Mouse (Mus musculus): ENCODE data around the gene 4933428G20Rik. TPM values are rescaled to one million over a fixed set of nuclear protein-coding genes. Genes with fewer than 3 reads are reported as not detected.

The 4933428G20Rik gene
- polyA plus RNA-seq, 1 experiment from 2014 or later = 0.12 TPM

- Histone ChIP-seq H3K36me3 (ENCODE audit: control insufficient read depth, insufficient read depth, low read length) (peaks cover 55% of the 10 kb centered on the region), H3K27ac (ENCODE audit: low read depth) (no peak overlapping the region), H3K27me3 (replicated peaks; ENCODE audit: control insufficient read depth, insufficient read depth, low read length) (no peaks in the 10 kb centered on the region), H3K4me3 (ENCODE audit: low read depth, low read length) (no peak overlapping the region), H3K9me3 (ENCODE audit: control insufficient read depth, low read length) (no peaks in the 10 kb centered on the region), H3K9ac (ENCODE audit: low read length) (no peak overlapping the region), H3K4me1 (replicated peaks; ENCODE audit: control insufficient read depth, insufficient read depth, low read length) (no peaks in the 10 kb centered on the region), H3K4me2 (ENCODE audit: low read length) (no peak overlapping the region)
- DNase-seq (ENCODE audit: low spot score) = no peak
- ATAC-seq (replicated peaks; ENCODE audit: low FRiP score, low TSS enrichment, low read depth) = no peak
- 86% methylated on average over 8 of the region's 8 CpGs for WGBS
These were observed 14.5 kb downstream of the 4933428G20Rik start for GRCm38 (mm10) chr11:97485661-97486060.

GRCm38 (mm10) chr11:97479824-97480223 lies 20.3 kb downstream of the 4933428G20Rik start:
- DNase-seq (ENCODE audit: low spot score) (no peak), ATAC-seq (replicated peaks; ENCODE audit: low FRiP score, low TSS enrichment, low read depth) (no peak)
- H3K4me3 ChIP-seq (ENCODE audit: low read depth, low read length) = no peak overlapping the region
- H3K27me3 ChIP-seq (replicated peaks; ENCODE audit: control insufficient read depth, insufficient read depth, low read length) = no peaks in the 10 kb centered on the region
- no peak overlapping the region for H3K4me2 ChIP-seq (ENCODE audit: low read length)
- H3K9ac ChIP-seq (ENCODE audit: low read length) = no peak overlapping the region
- no peaks in the 10 kb centered on the region for H3K9me3 ChIP-seq (ENCODE audit: control insufficient read depth, low read length)
- H3K36me3 ChIP-seq (ENCODE audit: control insufficient read depth, insufficient read depth, low read length) = peaks cover 69% of the 10 kb centered on the region
- H3K4me1 ChIP-seq (replicated peaks; ENCODE audit: control insufficient read depth, insufficient read depth, low read length) = no peaks in the 10 kb centered on the region
- H3K27ac ChIP-seq (ENCODE audit: low read depth) = no peak overlapping the region
- WGBS = 76% methylated on average over 8 of the region's 8 CpGs

DNA sequence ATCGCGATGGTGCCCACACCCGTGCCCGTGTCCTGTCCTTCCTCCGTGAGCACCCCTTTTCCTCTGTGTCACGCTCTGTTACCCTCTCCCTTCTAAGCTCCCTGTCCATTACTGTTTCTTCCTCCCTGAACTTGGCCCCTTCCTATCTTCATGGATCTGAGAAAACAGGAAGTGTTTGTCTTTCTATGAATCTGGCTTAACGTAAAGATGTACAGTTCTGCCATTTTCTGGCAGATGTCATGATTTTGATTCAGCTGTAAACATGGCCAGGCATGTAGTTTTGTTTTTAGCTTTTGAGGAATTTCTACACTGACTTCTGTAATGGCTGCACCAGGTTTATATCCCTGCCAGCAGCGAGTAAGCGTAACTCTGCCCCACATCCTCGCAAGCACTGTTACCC lies 21.1 kb downstream of the 4933428G20Rik start:
- H3K4me2 ChIP-seq (ENCODE audit: low read length) = no peak overlapping the region
- no peaks in the 10 kb centered on the region for H3K27me3 ChIP-seq (replicated peaks; ENCODE audit: control insufficient read depth, insufficient read depth, low read length)
- WGBS = 90% methylated on average over 10 of the region's 10 CpGs
- peaks cover 71% of the 10 kb centered on the region for H3K36me3 ChIP-seq (ENCODE audit: control insufficient read depth, insufficient read depth, low read length)
- no peaks in the 10 kb centered on the region for H3K9me3 ChIP-seq (ENCODE audit: control insufficient read depth, low read length)
- ATAC-seq (replicated peaks; ENCODE audit: low FRiP score, low TSS enrichment, low read depth) (no peak), DNase-seq (ENCODE audit: low spot score) (no peak)
- H3K9ac ChIP-seq (ENCODE audit: low read length) = no peak overlapping the region
- no peak overlapping the region for H3K27ac ChIP-seq (ENCODE audit: low read depth)
- no peaks in the 10 kb centered on the region for H3K4me1 ChIP-seq (replicated peaks; ENCODE audit: control insufficient read depth, insufficient read depth, low read length)
- no peak overlapping the region for H3K4me3 ChIP-seq (ENCODE audit: low read depth, low read length)

- DNase-seq (ENCODE audit: low spot score) (no peak), ATAC-seq (replicated peaks; ENCODE audit: low FRiP score, low TSS enrichment, low read depth) (no peak)
- Histone ChIP-seq H3K9ac (ENCODE audit: low read length) (no peak overlapping the region), H3K4me3 (ENCODE audit: low read depth, low read length) (no peak overlapping the region), H3K27me3 (replicated peaks; ENCODE audit: control insufficient read depth, insufficient read depth, low read length) (no peaks in the 10 kb centered on the region), H3K36me3 (ENCODE audit: control insufficient read depth, insufficient read depth, low read length) (peaks cover 77% of the 10 kb centered on the region), H3K9me3 (ENCODE audit: control insufficient read depth, low read length) (no peaks in the 10 kb centered on the region), H3K27ac (ENCODE audit: low read depth) (no peak overlapping the region), H3K4me2 (ENCODE audit: low read length) (no peak overlapping the region), H3K4me1 (replicated peaks; ENCODE audit: control insufficient read depth, insufficient read depth, low read length) (no peaks in the 10 kb centered on the region)
- WGBS = 89% methylated on average over 6 of the region's 6 CpGs
These were observed 21.8 kb downstream of the 4933428G20Rik start for GRCm38 (mm10) chr11:97478345-97478744.

GRCm38 (mm10) chr11:97477431-97477830 lies 22.7 kb downstream of the 4933428G20Rik start:
- Histone ChIP-seq H3K9me3 (ENCODE audit: control insufficient read depth, low read length) (no peaks in the 10 kb centered on the region), H3K27me3 (replicated peaks; ENCODE audit: control insufficient read depth, insufficient read depth, low read length) (no peaks in the 10 kb centered on the region), H3K27ac (ENCODE audit: low read depth) (no peak overlapping the region), H3K4me2 (ENCODE audit: low read length) (no peak overlapping the region), H3K4me3 (ENCODE audit: low read depth, low read length) (no peak overlapping the region), H3K9ac (ENCODE audit: low read length) (no peak overlapping the region), H3K4me1 (replicated peaks; ENCODE audit: control insufficient read depth, insufficient read depth, low read length) (no peaks in the 10 kb centered on the region), H3K36me3 (ENCODE audit: control insufficient read depth, insufficient read depth, low read length) (peaks cover 76% of the 10 kb centered on the region)
- ATAC-seq (replicated peaks; ENCODE audit: low FRiP score, low TSS enrichment, low read depth) = no peak
- DNase-seq (ENCODE audit: low spot score) = no peak
- 84% methylated on average over 7 of the region's 7 CpGs for WGBS

GRCm38 (mm10) chr11:97476334-97477095 lies 23.6 kb downstream of the 4933428G20Rik start:
- ATAC-seq (replicated peaks; ENCODE audit: low FRiP score, low TSS enrichment, low read depth) = no peak
- no peak overlapping the region for H3K4me2 ChIP-seq (ENCODE audit: low read length)
- WGBS = 59% methylated on average over 8 of the region's 8 CpGs
- no peaks in the 10 kb centered on the region for H3K27me3 ChIP-seq (replicated peaks; ENCODE audit: control insufficient read depth, insufficient read depth, low read length)
- H3K4me3 ChIP-seq (ENCODE audit: low read depth, low read length) = no peak overlapping the region
- H3K36me3 ChIP-seq (ENCODE audit: control insufficient read depth, insufficient read depth, low read length) = peaks cover 79% of the 10 kb centered on the region
- H3K9ac ChIP-seq (ENCODE audit: low read length) = no peak overlapping the region
- H3K4me1 ChIP-seq (replicated peaks; ENCODE audit: control insufficient read depth, insufficient read depth, low read length) = no peaks in the 10 kb centered on the region
- peak; percentile 86 for DNase-seq (ENCODE audit: low spot score)
- H3K27ac ChIP-seq (ENCODE audit: low read depth) = no peak overlapping the region
- no peaks in the 10 kb centered on the region for H3K9me3 ChIP-seq (ENCODE audit: control insufficient read depth, low read length)

DNA sequence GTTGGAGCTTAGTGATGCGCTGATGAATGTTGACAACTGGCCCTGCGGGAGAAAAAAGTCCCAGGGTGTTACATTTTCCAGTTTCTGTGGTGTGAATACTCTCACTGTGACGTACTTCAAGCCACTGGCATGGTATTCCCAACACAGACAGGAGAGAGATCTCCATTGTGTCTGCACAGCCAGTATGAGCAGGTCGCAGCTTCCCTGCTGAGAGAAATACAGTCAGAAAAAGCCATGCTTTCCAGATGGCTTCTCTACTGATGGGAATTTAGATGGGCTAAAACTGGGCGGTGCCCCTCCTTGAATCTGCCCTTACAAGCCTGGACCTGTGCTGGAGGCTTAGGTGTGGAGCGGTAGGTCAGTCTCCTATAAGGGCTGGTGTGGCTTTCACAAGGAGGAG lies 28.9 kb downstream of the 4933428G20Rik start:
- Histone ChIP-seq H3K36me3 (ENCODE audit: control insufficient read depth, insufficient read depth, low read length) (peaks cover 83% of the 10 kb centered on the region), H3K4me1 (replicated peaks; ENCODE audit: control insufficient read depth, insufficient read depth, low read length) (no peaks in the 10 kb centered on the region), H3K27me3 (replicated peaks; ENCODE audit: control insufficient read depth, insufficient read depth, low read length) (no peaks in the 10 kb centered on the region), H3K27ac (ENCODE audit: low read depth) (no peak overlapping the region), H3K4me2 (ENCODE audit: low read length) (no peak overlapping the region), H3K4me3 (ENCODE audit: low read depth, low read length) (no peak overlapping the region), H3K9me3 (ENCODE audit: control insufficient read depth, low read length) (no peaks in the 10 kb centered on the region), H3K9ac (ENCODE audit: low read length) (no peak overlapping the region)
- DNase-seq (ENCODE audit: low spot score) = no peak
- WGBS = 88% methylated on average over 6 of the region's 6 CpGs
- no peak for ATAC-seq (replicated peaks; ENCODE audit: low FRiP score, low TSS enrichment, low read depth)

DNA sequence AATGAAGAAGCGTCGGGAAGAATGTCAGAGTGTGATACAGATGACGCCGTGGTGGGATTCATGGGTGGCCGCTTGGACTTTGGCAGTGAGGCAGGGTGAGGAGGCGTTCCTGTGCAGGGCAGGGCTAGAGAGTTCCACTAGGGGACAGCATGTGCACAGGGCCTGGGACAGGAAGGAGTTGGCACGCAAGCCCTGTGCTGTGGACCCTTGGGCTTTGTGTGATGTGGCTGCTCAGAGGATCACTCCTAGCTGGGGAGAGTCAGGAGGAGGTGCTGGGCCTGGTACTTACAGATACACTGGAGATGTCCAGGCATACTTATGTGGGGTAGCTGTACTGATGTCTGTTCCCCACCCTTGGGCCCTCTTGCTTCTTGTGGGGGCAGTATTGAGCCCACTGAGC lies 30.3 kb downstream of the 4933428G20Rik start:
- DNase-seq (ENCODE audit: low spot score) = no peak
- Histone ChIP-seq H3K9ac (ENCODE audit: low read length) (no peak overlapping the region), H3K36me3 (ENCODE audit: control insufficient read depth, insufficient read depth, low read length) (peaks cover 82% of the 10 kb centered on the region), H3K9me3 (ENCODE audit: control insufficient read depth, low read length) (no peaks in the 10 kb centered on the region), H3K4me1 (replicated peaks; ENCODE audit: control insufficient read depth, insufficient read depth, low read length) (no peaks in the 10 kb centered on the region), H3K4me2 (ENCODE audit: low read length) (no peak overlapping the region), H3K27me3 (replicated peaks; ENCODE audit: control insufficient read depth, insufficient read depth, low read length) (no peaks in the 10 kb centered on the region), H3K27ac (ENCODE audit: low read depth) (no peak overlapping the region), H3K4me3 (ENCODE audit: low read depth, low read length) (no peak overlapping the region)
- 94% methylated on average over 7 of the region's 7 CpGs for WGBS
- no peak for ATAC-seq (replicated peaks; ENCODE audit: low FRiP score, low TSS enrichment, low read depth)

GRCm38 (mm10) chr11:97468639-97469287 lies 31.4 kb downstream of the 4933428G20Rik start:
- ATAC-seq (replicated peaks; ENCODE audit: low FRiP score, low TSS enrichment, low read depth) = peak; percentile 32; the same call in 1 of the 2 replicates
- H3K36me3 ChIP-seq (ENCODE audit: control insufficient read depth, insufficient read depth, low read length) = peaks cover 83% of the 10 kb centered on the region

More at GRCm38 (mm10) chr11:97468639-97469287, 31.4 kb downstream of the 4933428G20Rik start:
- Histone ChIP-seq H3K4me3 (ENCODE audit: low read depth, low read length) (no peak overlapping the region), H3K4me2 (ENCODE audit: low read length) (no peak overlapping the region), H3K9ac (ENCODE audit: low read length) (no peak overlapping the region), H3K27ac (ENCODE audit: low read depth) (no peak overlapping the region), H3K27me3 (replicated peaks; ENCODE audit: control insufficient read depth, insufficient read depth, low read length) (no peaks in the 10 kb centered on the region), H3K4me1 (replicated peaks; ENCODE audit: control insufficient read depth, insufficient read depth, low read length) (no peaks in the 10 kb centered on the region), H3K9me3 (ENCODE audit: control insufficient read depth, low read length) (no peaks in the 10 kb centered on the region)
- DNase-seq (ENCODE audit: low spot score) = peak; percentile 93
- WGBS = 47% methylated on average over 14 of the region's 14 CpGs

Measured in intestine, embryonic 14.5 days (tissue).